Mouse (Mus musculus): ENCODE measurements around the gene Rpl15. TPM values are rescaled to one million over a fixed set of nuclear protein-coding genes. Genes with fewer than 3 reads are reported as not detected.
"Not testable (repeated sequence)": the region's sequence is repeated elsewhere in the genome, so short reads cannot be mapped to it uniquely, and the experiment has no call there.

The Rpl15 gene
- total RNA-seq, 4 experiments from 2014 or later: 507 to 588 (median 548) TPM

- no peak for DNase-seq (ENCODE audit: low spot score)
These were observed 29.4 kb downstream of the Rpl15 start for GRCm38 (mm10) chr14:18241786-18242185.

- DNase-seq (ENCODE audit: low spot score): no peak
These were observed 31.1 kb downstream of the Rpl15 start for GRCm38 (mm10) chr14:18240132-18240531.

GRCm38 (mm10) chr14:18238750-18239731 is 32.1 kb downstream of the Rpl15 start, which contains the start of gene Nr1d2:
TSS of gene Nr1d2 (minus strand) at chr14:18239127.
- peak; percentile 99 for DNase-seq (ENCODE audit: low spot score)

DNA sequence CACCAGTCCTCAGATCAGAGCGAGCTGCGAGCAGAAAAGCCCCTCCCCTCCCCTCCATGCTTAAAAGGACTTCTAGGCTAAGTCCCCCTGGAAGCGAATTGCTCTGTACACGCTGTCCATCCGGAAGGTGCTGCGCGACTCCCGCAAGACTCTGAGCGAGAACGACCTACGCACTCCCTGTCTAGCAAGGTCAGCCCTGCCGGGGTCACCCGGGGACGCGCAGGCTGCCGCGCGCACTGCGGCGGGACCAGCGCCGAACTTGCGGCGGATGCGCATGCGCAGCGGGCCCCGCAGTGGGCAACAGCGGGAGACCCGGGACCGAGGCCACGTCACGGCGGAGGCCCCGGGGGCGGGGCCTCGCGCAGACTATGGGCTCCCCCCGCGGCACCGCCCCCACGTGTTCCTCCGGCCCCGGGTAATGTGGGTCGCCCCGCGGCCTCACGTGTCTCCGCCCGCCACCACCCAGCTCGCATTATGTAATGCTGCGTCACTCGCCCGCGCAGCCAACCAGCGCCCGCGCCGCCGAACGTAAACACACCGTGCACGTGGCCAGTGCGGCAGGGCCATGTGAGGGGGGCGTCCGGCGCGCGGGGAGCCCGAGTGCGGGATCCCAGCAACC is 33.0 kb downstream of the Rpl15 start:
- DNase-seq (ENCODE audit: low spot score): peak; percentile 97

DNA sequence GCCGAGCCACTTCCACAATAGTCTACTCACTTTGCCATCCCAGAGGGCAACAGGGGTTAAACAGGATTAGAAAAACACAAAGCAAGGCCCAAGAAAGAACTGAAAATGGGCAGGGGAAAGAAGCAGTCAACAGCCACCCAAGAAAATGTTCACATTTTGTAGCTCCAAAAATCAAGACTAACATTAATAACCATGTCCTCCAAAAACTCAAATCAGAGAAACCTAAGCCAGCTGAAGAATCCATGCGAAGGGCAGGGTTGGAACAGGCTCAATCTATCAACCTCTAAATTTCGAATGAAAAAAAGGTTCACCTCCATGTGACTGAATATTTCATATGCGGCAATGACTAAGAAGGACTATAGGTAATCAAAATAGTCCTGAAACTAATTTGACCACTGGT is 33.8 kb downstream of the Rpl15 start:
- DNase-seq (ENCODE audit: low spot score): no peak

DNA sequence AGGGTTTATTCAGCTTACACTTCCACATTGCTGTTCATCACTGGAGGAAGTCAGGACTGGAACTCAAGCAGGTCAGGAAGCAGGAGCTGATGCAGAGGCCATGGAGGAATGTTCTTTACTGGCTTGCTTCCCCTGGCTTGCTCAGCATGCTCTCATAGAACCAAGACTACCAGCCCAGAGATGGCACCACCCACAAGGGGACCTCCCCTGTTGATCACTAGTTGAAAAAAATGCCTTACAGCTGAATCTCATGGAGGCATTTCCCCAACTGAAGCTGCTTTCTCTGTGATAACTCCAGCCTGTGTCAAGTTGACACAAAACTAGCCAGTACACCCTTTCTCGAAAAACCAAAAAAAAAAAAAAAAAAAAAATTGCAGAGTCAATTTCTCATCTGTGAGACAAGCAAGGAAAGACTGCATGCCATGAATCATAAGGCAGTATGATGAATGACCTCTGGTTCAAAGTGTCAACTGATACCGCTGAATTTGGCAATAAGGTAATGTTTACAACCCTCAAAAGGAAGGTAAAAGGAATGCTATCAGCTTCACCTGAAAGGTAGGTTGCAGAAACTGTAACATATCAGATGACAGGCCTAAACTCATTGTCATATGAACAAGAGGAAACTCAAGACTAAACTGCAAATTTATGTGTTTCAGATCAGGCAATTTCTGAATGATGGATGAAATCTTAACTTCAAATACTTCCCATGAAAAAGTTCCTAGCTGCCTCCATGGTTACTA is 34.5 kb downstream of the Rpl15 start:
- not testable (repeated sequence) for DNase-seq (ENCODE audit: low spot score)

- DNase-seq (ENCODE audit: low spot score): peak; percentile 40
These were observed 36.9 kb downstream of the Rpl15 start for GRCm38 (mm10) chr14:18233981-18234960.

DNA sequence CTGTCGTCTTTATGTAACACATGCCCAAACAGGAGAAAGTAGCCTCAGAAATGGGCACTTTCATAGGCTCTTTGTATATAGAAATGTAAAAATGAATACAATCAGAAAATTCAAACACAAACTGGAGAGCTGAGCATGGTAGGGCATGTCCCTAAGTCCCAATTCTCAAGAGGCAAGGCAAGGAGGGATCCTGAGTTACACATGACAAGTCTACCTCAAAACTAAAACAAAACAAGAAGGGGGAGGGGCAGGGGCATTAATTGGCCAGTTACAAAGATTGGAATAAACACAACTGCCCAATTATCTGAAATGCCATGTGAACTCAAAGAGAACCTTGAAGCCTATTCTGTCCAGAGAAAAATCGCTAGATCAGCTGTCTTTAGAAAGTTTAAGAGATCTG is 38.1 kb downstream of the Rpl15 start:
- no peak for DNase-seq (ENCODE audit: low spot score)

GRCm38 (mm10) chr14:18231866-18232265 is 39.3 kb downstream of the Rpl15 start:
- DNase-seq (ENCODE audit: low spot score): not testable (repeated sequence)

DNA sequence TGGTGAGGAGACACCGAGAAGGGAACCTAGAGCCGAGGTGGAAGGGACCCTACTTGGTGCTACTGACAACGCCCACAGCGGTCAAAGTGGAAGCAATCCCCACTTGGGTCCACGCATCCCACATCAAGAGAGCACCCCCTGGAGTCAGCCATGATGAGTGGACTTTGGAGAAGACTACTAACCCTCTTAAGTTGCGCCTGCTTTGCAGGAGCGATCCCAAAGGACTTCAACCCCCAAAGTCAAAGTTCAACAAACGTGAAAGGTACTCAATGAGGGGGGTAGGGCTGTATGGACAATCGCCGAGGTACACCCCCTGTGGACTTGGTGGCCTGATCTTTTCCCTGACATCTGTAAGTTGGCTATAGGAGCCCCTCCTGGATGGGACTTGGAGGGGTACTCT is 41.4 kb downstream of the Rpl15 start:
- not testable (repeated sequence) for DNase-seq (ENCODE audit: low spot score)

DNA sequence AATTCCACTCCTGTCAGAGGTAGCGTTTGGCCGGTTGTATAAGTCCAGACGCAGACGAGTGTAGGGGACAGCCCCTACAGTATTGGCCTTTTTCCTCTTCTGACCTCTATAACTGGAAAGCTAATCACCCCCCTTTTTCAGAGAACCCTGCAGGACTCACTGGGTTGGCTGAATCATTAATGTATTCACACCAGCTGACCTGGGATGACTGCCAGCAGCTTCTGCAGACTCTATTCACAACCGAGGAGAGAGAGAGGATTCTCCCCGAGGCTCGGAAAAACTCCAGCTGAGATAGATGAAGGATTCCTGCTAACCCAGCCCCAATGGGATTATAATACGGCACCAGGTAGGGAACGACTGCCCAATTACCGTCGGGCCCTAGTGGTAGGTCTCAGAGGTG is 45.0 kb downstream of the Rpl15 start:
- DNase-seq (ENCODE audit: low spot score): not testable (repeated sequence)

GRCm38 (mm10) chr14:18225431-18225830 is 45.8 kb downstream of the Rpl15 start:
- DNase-seq (ENCODE audit: low spot score): not testable (repeated sequence)

GRCm38 (mm10) chr14:18221977-18222376 is 49.2 kb downstream of the Rpl15 start:
- DNase-seq (ENCODE audit: low spot score): no peak

Other genes with a start within 250 kb of the Rpl15 start
- 100 to 1,000 TPM in 2 of 4 experiments, 10 to 100 TPM in 2; 68.8 to 111 (median 99.4) TPM for gene Nr1d2, start 32.3 kb downstream of the Rpl15 start, total RNA-seq (2022)
- 10 to 100 TPM; 31.4 to 43.7 (median 36.6) TPM for gene Nkiras1, start 255 bp downstream of the Rpl15 start, total RNA-seq (2022)
- gene Ube2e1, start 60.5 kb upstream of the Rpl15 start, total RNA-seq (2022): 10 to 100 TPM; 37.6 to 46.9 (median 40.8) TPM

All from heart, adult 8-10 months (tissue).